Comparison of ENCODE assay signal across 8 mouse cellular contexts in genomic region chr13:44353899-44354298, GRCm38 (mm10).
DNase-seq lines count a peak whose midpoint lies in the region; ATAC-seq and TF ChIP-seq lines count a peak whose summit lies in the region.

No protein-coding gene starts in this region.

- no peak for TF ChIP-seq CTCF in layer of hippocampus, adult 2 months (conservative IDR thresholded peaks at IDR 0.05)
- TF ChIP-seq CTCF in kidney, adult 2 months (conservative IDR thresholded peaks at IDR 0.05; ENCODE audit: insufficient read depth, insufficient read length, low read depth, low read length), result no peak

- no peak overlapping the region for H3K9ac ChIP-seq in midbrain, embryonic 14.5 days (replicated peaks; ENCODE audit: low read length)

- H3K27me3 ChIP-seq in embryonic facial prominence, embryonic 10.5 days (replicated peaks; ENCODE audit: low read depth, poor library complexity, severe bottlenecking), result peaks cover 28% of the 10 kb centered on the region
- no peaks in the 10 kb centered on the region for H3K27me3 ChIP-seq in kidney, adult 2 months (replicated peaks; ENCODE audit: control insufficient read depth, insufficient read depth, low read length)
- 0 out of 2 replicates have a peak, but pooled peaks cover 3% of the 10 kb centered on the region for H3K27me3 ChIP-seq in midbrain, embryonic 14.5 days (ENCODE audit: control insufficient read depth, insufficient read depth, low read length)

- 57% methylated on average over 9 of the region's 9 CpGs for WGBS in embryonic facial prominence, embryonic 10.5 days
- WGBS in kidney, adult 2 months, result 7% methylated on average over 9 of the region's 9 CpGs
- 54% methylated on average over 9 of the region's 9 CpGs for WGBS in midbrain, embryonic 14.5 days

- peak in 1 of 2 experiments; percentile 13 for DNase-seq in layer of hippocampus, adult 2 months (ENCODE audit: low spot score in 2 of 2)
- no peak for DNase-seq in layer of hippocampus, postnatal 14 days (ENCODE audit: low spot score in 2 of 2)
- DNase-seq in embryonic facial prominence, embryonic 10.5 days (ENCODE audit: low spot score), result no peak
- peak; percentile 74 for DNase-seq in kidney, adult 2 months
- DNase-seq in ovary, postnatal 14 days (ENCODE audit: low spot score), result peak; percentile 32
- no peak for DNase-seq in adrenal gland, postnatal 4 days (ENCODE audit: low spot score in 2 of 2)
- DNase-seq in right cerebral cortex, postnatal 4 days, result no peak
- no peak for DNase-seq in midbrain, embryonic 14.5 days

- peaks cover 29% of the 10 kb centered on the region for H3K4me1 ChIP-seq in embryonic facial prominence, embryonic 10.5 days
- peaks cover 7% of the 10 kb centered on the region; the same call in 1 of the 2 replicates for H3K4me1 ChIP-seq in kidney, adult 2 months (ENCODE audit: control insufficient read depth, insufficient read depth, low read length)
- H3K4me1 ChIP-seq in midbrain, embryonic 14.5 days (ENCODE audit: control insufficient read depth, insufficient read depth, low read length), result peaks cover 3% of the 10 kb centered on the region; the same call in 1 of the 2 replicates

- no peak for ATAC-seq in midbrain, embryonic 14.5 days (ENCODE audit: low FRiP score, low TSS enrichment)

- no peak for TF ChIP-seq POLR2A in kidney, adult 2 months (IDR thresholded peaks at IDR 0.05; ENCODE audit: low read depth, low read length)

- H3K36me3 ChIP-seq in embryonic facial prominence, embryonic 10.5 days (replicated peaks), result no peaks in the 10 kb centered on the region
- H3K36me3 ChIP-seq in kidney, adult 2 months (ENCODE audit: control insufficient read depth, insufficient read depth, low read length), result no peaks in the 10 kb centered on the region
- H3K36me3 ChIP-seq in midbrain, embryonic 14.5 days (ENCODE audit: control insufficient read depth, insufficient read depth, low read length), result no peaks in the 10 kb centered on the region

- no peak overlapping the region for H3K27ac ChIP-seq in layer of hippocampus, adult 2 months
- H3K27ac ChIP-seq in embryonic facial prominence, embryonic 10.5 days (replicated peaks), result peak overlapping the region; percentile 63
- H3K27ac ChIP-seq in kidney, adult 2 months (ENCODE audit: insufficient read depth, low read depth, low read length), result no peak overlapping the region
- no peak overlapping the region for H3K27ac ChIP-seq in midbrain, embryonic 14.5 days (replicated peaks; ENCODE audit: low read depth, low read length)

- no peak overlapping the region for H3K4me2 ChIP-seq in midbrain, embryonic 14.5 days (ENCODE audit: low read length)

- 0 out of 2 replicates have a peak overlapping the region, but pooled peaks have one; percentile 12 for H3K4me3 ChIP-seq in layer of hippocampus, adult 2 months
- H3K4me3 ChIP-seq in embryonic facial prominence, embryonic 10.5 days, result no peak overlapping the region
- H3K4me3 ChIP-seq in kidney, adult 2 months (ENCODE audit: insufficient read depth, low read depth, low read length), result 0 out of 2 replicates have a peak overlapping the region, but pooled peaks have one; percentile 11
- no peak overlapping the region for H3K4me3 ChIP-seq in midbrain, embryonic 14.5 days (replicated peaks; ENCODE audit: low read depth, low read length)

- H3K9me3 ChIP-seq in embryonic facial prominence, embryonic 10.5 days, result peaks cover 8% of the 10 kb centered on the region; the same call in 1 of the 2 replicates
- no peaks in the 10 kb centered on the region for H3K9me3 ChIP-seq in midbrain, embryonic 14.5 days (ENCODE audit: control insufficient read depth, low read length)

Comparison
In these comparisons a context has a peak if more than half of its experiments do, and no peak if none do; other contexts are left out.
1. DNase-seq: peak in kidney, adult 2 months (single experiment) and ovary, postnatal 14 days (single experiment); none in layer of hippocampus, postnatal 14 days (0 of 2), embryonic facial prominence, embryonic 10.5 days (single experiment), adrenal gland, postnatal 4 days (0 of 2), right cerebral cortex, postnatal 4 days (single experiment) and midbrain, embryonic 14.5 days (single experiment).
2. H3K4me3 ChIP-seq: peak in layer of hippocampus, adult 2 months (single experiment) and kidney, adult 2 months (single experiment); none in embryonic facial prominence, embryonic 10.5 days (single experiment) and midbrain, embryonic 14.5 days (single experiment).